Mouse (Mus musculus): ENCODE measurements around the gene Otulinl. TPM values are rescaled to one million over a fixed set of nuclear protein-coding genes. Genes with fewer than 3 reads are reported as not detected.

Gene Otulinl
- polyA plus RNA-seq, 1 experiment from 2014 or later: 58.5 TPM

DNA sequence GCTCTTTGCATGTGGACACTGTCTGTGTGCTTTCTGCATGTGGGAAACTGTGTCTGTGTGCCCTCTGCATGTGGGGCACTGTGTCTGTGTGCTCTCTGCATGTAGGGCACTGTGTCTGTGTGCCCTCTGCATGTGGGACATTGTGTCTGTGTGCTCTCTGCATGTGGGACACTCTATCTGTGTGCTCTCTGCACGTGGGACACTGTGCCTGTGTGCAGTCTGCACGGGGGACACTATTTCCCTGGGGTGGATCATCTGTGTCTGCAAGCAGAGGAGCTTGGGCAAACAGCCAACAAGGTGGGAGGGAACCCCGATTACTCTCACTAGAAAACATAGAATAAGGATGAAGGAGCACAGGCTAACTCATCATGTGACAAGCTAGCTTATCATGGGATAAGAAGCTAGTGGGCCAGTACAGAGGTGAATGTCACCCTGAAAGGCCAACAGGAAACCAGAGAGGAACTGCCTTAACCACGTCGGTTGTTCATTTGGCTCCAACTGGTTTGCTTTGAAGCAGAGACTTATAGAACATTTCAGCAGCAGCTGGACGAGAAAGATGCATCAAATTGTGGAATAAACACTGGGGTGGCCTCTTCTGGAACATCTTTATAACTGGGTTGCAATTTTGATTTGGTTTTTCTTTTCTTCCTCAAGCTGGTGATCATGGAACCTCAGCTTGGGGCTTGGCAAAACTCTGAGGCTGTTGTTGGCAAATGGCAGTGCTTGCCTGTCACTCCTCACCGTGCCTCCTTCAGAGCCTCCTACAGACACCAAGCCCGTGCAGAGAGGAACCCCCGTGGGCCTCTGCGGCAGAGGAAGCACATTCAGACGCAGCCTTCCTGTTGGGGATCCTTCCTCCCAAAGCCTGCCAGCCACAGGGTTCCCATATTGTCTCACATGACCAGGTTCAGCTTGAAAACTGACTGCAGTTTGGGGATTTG, 20.9 kb upstream of the Otulinl start:
- WGBS: 21% methylated on average over 11 of the region's 11 CpGs
- no peaks in the 10 kb centered on the region for H3K27me3 ChIP-seq (replicated peaks; ENCODE audit: insufficient read depth, low read length)
- no peak overlapping the region for H3K9ac ChIP-seq (replicated peaks; ENCODE audit: low read depth)
- DNase-seq (ENCODE audit: low spot score) (peak; percentile 40), ATAC-seq (peak; percentile 67)
- no peak overlapping the region for H3K4me2 ChIP-seq (replicated peaks; ENCODE audit: low read depth, low read length)
- no peaks in the 10 kb centered on the region for H3K4me1 ChIP-seq (ENCODE audit: insufficient read depth, low read depth, low read length)
- H3K9me3 ChIP-seq (ENCODE audit: low read length): no peaks in the 10 kb centered on the region
- TF ChIP-seq EP300 (IDR thresholded peaks at IDR 0.05): no peak
- no peak for TF ChIP-seq CTCF (IDR thresholded peaks at IDR 0.05)
- no peak overlapping the region for H3K4me3 ChIP-seq (ENCODE audit: low read depth, low read length)
- H3K36me3 ChIP-seq (ENCODE audit: insufficient read depth, low read length): no peaks in the 10 kb centered on the region
- peak overlapping the region; percentile 54 for H3K27ac ChIP-seq (ENCODE audit: low read length)

DNA sequence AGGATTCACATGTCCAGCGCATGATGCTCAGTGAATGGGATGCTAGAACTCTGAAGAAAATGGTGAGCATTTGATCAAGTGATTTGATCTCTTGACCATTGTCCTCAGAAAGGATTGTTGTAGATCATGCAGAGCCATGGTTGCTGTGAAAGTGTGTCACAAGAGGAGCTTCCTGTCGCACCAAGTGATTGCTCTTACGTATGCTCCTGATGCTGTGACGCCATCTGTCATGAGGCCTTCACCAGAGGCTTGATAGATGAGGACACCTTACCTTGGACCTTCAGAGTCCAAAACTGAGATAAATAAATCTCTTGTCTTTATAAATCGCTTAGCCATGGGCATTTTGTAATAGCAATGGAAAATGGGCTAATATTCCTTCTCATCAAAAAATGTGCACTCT, 16.3 kb upstream of the Otulinl start:
- Histone ChIP-seq H3K4me2 (replicated peaks; ENCODE audit: low read depth, low read length) (no peak overlapping the region), H3K36me3 (ENCODE audit: insufficient read depth, low read length) (no peaks in the 10 kb centered on the region), H3K27ac (ENCODE audit: low read length) (no peak overlapping the region), H3K27me3 (replicated peaks; ENCODE audit: insufficient read depth, low read length) (no peaks in the 10 kb centered on the region), H3K4me1 (ENCODE audit: insufficient read depth, low read depth, low read length) (no peaks in the 10 kb centered on the region), H3K4me3 (ENCODE audit: low read depth, low read length) (no peak overlapping the region), H3K9ac (replicated peaks; ENCODE audit: low read depth) (no peak overlapping the region), H3K9me3 (ENCODE audit: low read length) (no peaks in the 10 kb centered on the region)
- 82% methylated on average over 5 of the region's 5 CpGs for WGBS
- ATAC-seq: no peak
- TF ChIP-seq EP300 (IDR thresholded peaks at IDR 0.05): no peak
- no peak for TF ChIP-seq CTCF (IDR thresholded peaks at IDR 0.05)
- no peak for DNase-seq (ENCODE audit: low spot score)

DNA sequence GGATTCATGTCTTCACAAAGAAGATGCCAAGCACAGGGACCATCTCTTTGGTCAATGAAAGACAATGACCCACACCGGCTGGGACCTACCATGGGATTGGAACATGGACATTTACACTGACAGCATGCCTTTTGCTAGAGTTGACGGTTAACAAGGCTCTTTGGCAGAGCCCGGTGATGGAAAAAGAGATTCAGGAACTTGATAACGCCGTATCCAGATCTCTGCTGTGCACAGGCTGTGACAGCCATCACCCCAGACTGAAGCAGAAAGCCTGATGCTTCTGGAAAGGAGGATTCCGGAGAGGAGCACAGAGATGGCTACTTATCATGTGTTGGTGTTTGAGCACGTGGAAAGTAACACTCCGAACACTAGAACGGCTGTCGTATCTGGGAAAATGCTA, 11.9 kb upstream of the Otulinl start:
- 70% methylated on average over 10 of the region's 10 CpGs for WGBS
- Histone ChIP-seq H3K4me1 (ENCODE audit: insufficient read depth, low read depth, low read length) (no peaks in the 10 kb centered on the region), H3K27ac (ENCODE audit: low read length) (no peak overlapping the region), H3K36me3 (ENCODE audit: insufficient read depth, low read length) (no peaks in the 10 kb centered on the region), H3K4me3 (ENCODE audit: low read depth, low read length) (no peak overlapping the region), H3K9ac (replicated peaks; ENCODE audit: low read depth) (no peak overlapping the region), H3K27me3 (replicated peaks; ENCODE audit: insufficient read depth, low read length) (no peaks in the 10 kb centered on the region), H3K4me2 (replicated peaks; ENCODE audit: low read depth, low read length) (no peak overlapping the region), H3K9me3 (ENCODE audit: low read length) (no peaks in the 10 kb centered on the region)
- no peak for DNase-seq (ENCODE audit: low spot score)
- ATAC-seq: no peak
- no peak for TF ChIP-seq CTCF (IDR thresholded peaks at IDR 0.05)
- TF ChIP-seq EP300 (IDR thresholded peaks at IDR 0.05): no peak

DNA sequence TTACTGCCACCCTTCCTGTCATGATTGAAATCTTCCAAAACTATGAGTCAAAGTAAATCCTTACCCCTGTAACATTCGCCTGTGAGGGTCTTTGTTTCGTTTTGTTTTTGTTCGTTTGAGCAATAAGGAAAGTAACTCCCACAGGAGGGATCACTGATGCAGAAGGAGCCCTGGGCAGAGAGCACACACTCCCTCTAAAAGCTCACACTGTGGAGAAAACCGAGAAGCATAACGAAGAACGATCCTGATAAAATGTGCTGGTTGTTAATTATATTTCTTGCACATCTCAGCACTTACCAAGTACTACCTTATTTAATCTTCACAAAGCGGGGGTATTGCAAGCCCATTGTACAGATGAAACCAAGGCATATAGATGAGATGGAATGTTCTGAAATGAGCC, 10.8 kb upstream of the Otulinl start:
- H3K4me2 ChIP-seq (replicated peaks; ENCODE audit: low read depth, low read length): no peak overlapping the region
- no peak overlapping the region for H3K4me3 ChIP-seq (ENCODE audit: low read depth, low read length)
- H3K4me1 ChIP-seq (ENCODE audit: insufficient read depth, low read depth, low read length): no peaks in the 10 kb centered on the region
- no peak for ATAC-seq
- H3K36me3 ChIP-seq (ENCODE audit: insufficient read depth, low read length): no peaks in the 10 kb centered on the region
- no peaks in the 10 kb centered on the region for H3K27me3 ChIP-seq (replicated peaks; ENCODE audit: insufficient read depth, low read length)
- H3K9me3 ChIP-seq (ENCODE audit: low read length): no peaks in the 10 kb centered on the region
- DNase-seq (ENCODE audit: low spot score): no peak
- TF ChIP-seq CTCF (IDR thresholded peaks at IDR 0.05) (no peak), EP300 (IDR thresholded peaks at IDR 0.05) (no peak)
- 81% methylated on average over 7 of the region's 7 CpGs for WGBS
- H3K9ac ChIP-seq (replicated peaks; ENCODE audit: low read depth): no peak overlapping the region
- H3K27ac ChIP-seq (ENCODE audit: low read length): no peak overlapping the region

DNA sequence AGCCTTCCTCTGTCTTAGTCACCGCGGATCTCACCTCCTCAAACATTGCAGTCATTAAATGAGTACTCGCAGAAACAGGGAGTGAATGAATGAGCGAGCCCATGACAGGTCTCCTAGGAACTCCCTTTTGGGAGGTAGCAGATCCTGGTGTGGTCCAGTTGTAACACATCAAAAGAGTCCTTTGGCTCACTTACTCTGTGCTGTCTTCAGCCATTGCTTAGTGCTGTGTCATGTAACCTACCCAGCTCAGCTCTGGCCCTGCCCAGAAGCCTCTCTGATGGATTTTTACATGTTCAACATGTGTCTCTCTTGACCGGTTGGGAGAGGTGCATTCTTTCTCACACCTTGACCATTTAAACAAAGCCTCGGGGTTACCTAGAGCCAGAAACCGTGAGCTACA, 9.8 kb upstream of the Otulinl start:
- ATAC-seq: no peak
- Histone ChIP-seq H3K4me2 (replicated peaks; ENCODE audit: low read depth, low read length) (no peak overlapping the region), H3K36me3 (ENCODE audit: insufficient read depth, low read length) (no peaks in the 10 kb centered on the region), H3K27ac (ENCODE audit: low read length) (no peak overlapping the region), H3K9me3 (ENCODE audit: low read length) (no peaks in the 10 kb centered on the region), H3K27me3 (replicated peaks; ENCODE audit: insufficient read depth, low read length) (no peaks in the 10 kb centered on the region), H3K4me3 (ENCODE audit: low read depth, low read length) (no peak overlapping the region), H3K9ac (replicated peaks; ENCODE audit: low read depth) (no peak overlapping the region), H3K4me1 (ENCODE audit: insufficient read depth, low read depth, low read length) (no peaks in the 10 kb centered on the region)
- TF ChIP-seq CTCF (IDR thresholded peaks at IDR 0.05): no peak
- no peak for TF ChIP-seq EP300 (IDR thresholded peaks at IDR 0.05)
- WGBS: 71% methylated on average over 7 of the region's 7 CpGs
- no peak for DNase-seq (ENCODE audit: low spot score)

DNA sequence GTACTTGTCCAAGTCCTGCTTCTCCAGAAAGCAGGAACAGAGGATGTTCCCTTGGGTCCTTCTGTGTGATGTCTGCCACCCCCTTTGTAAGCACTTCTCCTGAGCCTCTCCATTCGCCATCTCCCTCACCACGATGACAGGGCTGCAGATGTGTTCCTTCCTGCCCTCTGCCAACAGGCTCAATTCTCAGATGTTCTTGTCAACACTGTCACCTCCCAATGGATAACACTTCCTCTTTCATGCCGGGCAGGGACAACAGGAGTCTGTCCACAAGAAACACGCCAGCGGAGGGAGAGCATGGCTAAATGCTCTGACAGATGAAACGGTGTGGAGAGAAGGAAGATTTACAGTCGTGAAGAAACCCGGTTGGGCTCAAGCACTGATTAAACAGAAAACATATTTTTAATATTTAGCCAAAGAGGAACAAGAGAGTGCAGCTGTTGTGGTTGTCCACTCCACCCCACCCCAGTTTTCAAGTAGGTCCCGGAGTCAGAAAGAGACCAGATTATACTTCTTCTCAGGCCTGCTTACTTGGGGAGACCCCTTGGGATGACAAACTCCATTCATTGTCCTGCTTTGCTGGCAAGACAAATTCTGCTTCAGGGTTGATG, 6.8 kb upstream of the Otulinl start:
- TF ChIP-seq CTCF (IDR thresholded peaks at IDR 0.05) (no peak), EP300 (IDR thresholded peaks at IDR 0.05) (no peak)
- Histone ChIP-seq H3K9me3 (ENCODE audit: low read length) (no peaks in the 10 kb centered on the region), H3K27me3 (replicated peaks; ENCODE audit: insufficient read depth, low read length) (no peaks in the 10 kb centered on the region), H3K9ac (replicated peaks; ENCODE audit: low read depth) (no peak overlapping the region), H3K36me3 (ENCODE audit: insufficient read depth, low read length) (no peaks in the 10 kb centered on the region), H3K4me2 (replicated peaks; ENCODE audit: low read depth, low read length) (no peak overlapping the region), H3K4me3 (ENCODE audit: low read depth, low read length) (no peak overlapping the region), H3K4me1 (ENCODE audit: insufficient read depth, low read depth, low read length) (no peaks in the 10 kb centered on the region), H3K27ac (ENCODE audit: low read length) (no peak overlapping the region)
- WGBS: 28% methylated on average over 9 of the region's 9 CpGs
- peak; percentile 62 for ATAC-seq
- peak; percentile 58 for DNase-seq (ENCODE audit: low spot score)
